Mouse (Mus musculus) spleen, adult 10 weeks (tissue): ENCODE data around the gene Bloc1s4. TPM values are rescaled to one million over a fixed set of nuclear protein-coding genes. Genes with fewer than 3 reads are reported as not detected.

Experiments
- polyA plus RNA-seq: library from polyadenylated mRNA; stranded (reverse); fragments of 350-450 nt; fragmentation: Illumina TruSeq; extraction: RNeasy Lipid Tissue Mini Kit (QIAGEN cat#74804); gene quantifications from one replicate; pipeline ENCODE4 v1.2.3, GENCODE M21; 2015; ENCODE audit warnings: low replicate concordance; ENCODE audit not compliant: insufficient read depth

The Bloc1s4 gene
- 13.2 TPM for polyA plus RNA-seq

GRCm38 (mm10) chr5:36748536-36749061, at the start of gene Bloc1s4:
Bloc1s4 (minus strand) TSS chr5:36748650.

DNA sequence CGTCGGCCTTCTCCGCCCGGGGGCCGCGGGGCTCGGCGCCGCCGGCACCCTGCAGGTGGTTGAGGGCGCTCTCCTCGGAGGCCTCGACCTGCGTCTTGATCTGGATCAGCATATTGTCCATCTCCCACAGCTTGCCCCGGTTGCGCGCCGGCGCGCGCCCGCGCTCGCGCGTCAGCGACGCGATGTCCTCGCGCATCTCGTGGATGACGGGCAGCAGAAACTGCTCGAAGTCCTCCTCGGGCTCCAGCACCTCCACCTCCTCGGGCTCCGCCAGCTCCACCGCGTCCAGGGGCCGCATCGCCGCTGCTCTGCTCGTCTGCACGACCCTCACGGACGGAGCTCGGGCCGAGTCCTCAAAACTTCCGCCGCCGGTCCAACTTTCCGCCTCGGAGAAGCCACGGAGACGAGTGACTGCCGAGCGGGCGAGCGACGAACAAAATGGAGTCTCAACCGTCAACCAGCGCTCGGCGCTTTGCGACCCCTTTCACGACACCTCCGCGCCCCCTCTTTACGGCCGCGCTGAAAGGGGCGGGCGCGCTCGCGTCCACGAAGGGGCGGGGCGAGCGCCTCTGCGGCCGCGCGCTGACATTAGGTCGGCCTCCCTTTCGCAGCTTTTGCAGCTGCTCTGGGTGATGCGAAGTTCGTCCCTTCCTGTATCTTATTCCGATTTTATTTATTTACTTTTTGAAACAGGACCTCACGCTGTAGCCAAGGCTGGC, 48.0 kb upstream of the Bloc1s4 start, which contains the start of gene Mrfap1:
Mrfap1 (minus strand) TSS at position 477 of the 719 bp plus-strand sequence.

Other genes with a start within 250 kb of the Bloc1s4 start
- 73.0 TPM for gene Tbc1d14, start 155.4 kb downstream of the Bloc1s4 start, polyA plus RNA-seq
- gene D5Ertd579e, start 52.6 kb downstream of the Bloc1s4 start, polyA plus RNA-seq, result 36.3 TPM
- 252 TPM for gene Mrfap1, start 48.1 kb upstream of the Bloc1s4 start, polyA plus RNA-seq
- 11.8 TPM for gene Man2b2, start 82.0 kb upstream of the Bloc1s4 start, polyA plus RNA-seq
- gene Ppp2r2c, start 119.9 kb upstream of the Bloc1s4 start, polyA plus RNA-seq, result not detected
- gene Wfs1, start 240.6 kb upstream of the Bloc1s4 start, polyA plus RNA-seq, result 2.8 TPM